Mouse (Mus musculus): ENCODE measurements around the gene Eno3. TPM values are rescaled to one million over a fixed set of nuclear protein-coding genes. Genes with fewer than 3 reads are reported as not detected.

Gene Eno3
- polyA plus RNA-seq (2015; fragmentation: Illumina TruSeq; extraction: RNeasy Lipid Tissue Mini Kit (QIAGEN cat#74804); ENCODE audit: insufficient read depth, low replicate concordance), result 22.1 TPM

DNA sequence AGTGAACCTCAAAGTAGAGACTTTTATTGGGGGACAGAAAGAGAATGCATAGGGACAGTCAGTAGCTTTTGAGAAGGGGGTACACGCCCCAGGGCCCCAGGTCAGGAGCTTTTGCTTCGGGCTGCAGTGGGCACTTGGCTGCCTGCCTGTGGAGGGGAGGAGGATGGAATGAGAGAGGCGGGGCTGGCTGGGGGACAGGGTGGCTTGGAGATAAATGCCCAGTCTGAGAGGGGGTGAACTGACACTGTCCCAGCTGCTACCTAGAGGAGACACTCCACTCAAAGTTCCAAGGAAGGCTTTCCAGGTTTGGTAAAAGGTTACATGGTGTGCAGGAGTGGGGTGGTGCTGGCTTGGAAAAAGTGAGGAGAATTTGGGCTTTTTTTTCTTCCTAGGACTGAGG lies at the start of gene Eno3:
Eno3 (plus strand) TSS at position 239 of the 400 bp plus-strand sequence.

DNA sequence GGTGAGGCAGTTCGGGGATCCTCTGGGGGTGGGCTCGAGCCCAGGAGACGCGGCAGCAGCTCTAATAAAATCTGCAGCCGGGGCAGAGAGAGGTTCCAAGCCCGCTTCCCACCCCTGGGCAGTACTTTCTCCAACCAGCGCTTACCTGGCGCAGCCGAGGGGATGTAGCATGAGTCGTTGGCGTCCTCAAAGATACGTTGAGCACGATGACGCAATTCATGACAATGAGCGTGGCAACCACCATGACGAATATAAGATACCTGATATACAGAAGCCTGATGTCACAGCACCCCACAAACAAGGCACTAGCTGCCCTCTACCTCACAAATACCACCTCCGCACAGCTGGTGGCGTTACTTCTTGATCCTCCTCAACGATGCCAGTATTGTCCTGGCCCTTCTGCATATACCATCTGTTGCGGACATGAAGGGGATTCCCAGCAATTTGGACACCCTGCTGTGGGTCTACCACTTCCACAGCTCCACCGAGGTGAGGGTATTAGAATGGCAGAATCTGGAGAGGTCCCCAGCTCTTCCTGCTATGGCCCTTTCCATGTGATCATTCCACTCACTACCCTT lies 41.4 kb upstream of the Eno3 start, which contains the start of gene 4930544D05Rik:
4930544D05Rik (plus strand) TSS at position 333 of the 578 bp plus-strand sequence.

DNA sequence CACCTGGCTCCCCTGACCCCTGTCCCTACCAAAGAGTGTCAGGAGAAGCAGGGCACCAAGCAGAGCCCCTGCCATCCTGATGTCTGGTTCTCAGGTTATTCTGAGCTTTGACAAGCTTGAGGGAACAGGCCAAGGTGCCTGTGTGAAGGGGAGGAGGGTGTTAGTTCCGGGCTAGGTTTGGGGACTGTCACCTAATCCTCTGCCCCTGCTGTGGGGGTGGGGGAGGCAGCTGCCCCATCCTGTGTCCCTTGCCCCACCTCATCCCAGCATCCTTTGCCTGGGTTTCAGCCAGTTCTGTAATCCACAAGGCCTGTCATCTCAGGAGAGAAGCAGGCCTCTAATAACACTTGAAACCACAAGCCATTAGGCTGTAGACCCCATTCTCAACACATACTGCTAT lies 37.9 kb upstream of the Eno3 start, which contains the start of gene Chrne:
Chrne (minus strand) TSS at position 116 of the 400 bp plus-strand sequence.

DNA sequence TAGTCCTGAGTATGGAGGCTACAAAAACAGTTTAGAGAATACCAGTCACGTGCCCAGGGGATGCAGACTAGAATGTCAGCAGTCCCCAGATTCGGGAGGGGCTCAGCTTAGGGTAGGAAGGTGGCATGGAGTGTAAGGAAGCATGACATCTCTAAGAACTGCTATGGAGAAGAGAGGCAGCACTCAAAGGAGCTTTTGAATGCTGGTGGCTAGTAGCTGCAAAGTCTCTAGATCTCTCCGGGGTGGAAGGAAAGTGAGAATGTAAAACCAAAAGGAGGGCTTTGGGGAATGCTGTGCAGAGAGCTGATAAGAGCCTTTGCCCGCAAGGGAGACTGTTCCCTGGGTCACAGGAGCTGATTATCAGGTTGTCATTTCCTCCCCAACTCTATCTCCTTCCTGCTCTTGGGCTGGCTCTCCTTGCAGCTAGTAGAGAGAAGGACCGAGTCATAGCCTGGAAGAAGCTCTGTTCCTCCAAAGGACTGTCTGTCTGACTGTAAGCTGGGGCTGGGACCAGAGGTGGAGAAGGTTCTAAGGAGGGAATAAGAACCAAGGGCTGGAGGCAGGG lies 18.2 kb upstream of the Eno3 start, which contains the start of gene Gp1ba:
Gp1ba (plus strand) TSS at position 409 of the 565 bp plus-strand sequence.

DNA sequence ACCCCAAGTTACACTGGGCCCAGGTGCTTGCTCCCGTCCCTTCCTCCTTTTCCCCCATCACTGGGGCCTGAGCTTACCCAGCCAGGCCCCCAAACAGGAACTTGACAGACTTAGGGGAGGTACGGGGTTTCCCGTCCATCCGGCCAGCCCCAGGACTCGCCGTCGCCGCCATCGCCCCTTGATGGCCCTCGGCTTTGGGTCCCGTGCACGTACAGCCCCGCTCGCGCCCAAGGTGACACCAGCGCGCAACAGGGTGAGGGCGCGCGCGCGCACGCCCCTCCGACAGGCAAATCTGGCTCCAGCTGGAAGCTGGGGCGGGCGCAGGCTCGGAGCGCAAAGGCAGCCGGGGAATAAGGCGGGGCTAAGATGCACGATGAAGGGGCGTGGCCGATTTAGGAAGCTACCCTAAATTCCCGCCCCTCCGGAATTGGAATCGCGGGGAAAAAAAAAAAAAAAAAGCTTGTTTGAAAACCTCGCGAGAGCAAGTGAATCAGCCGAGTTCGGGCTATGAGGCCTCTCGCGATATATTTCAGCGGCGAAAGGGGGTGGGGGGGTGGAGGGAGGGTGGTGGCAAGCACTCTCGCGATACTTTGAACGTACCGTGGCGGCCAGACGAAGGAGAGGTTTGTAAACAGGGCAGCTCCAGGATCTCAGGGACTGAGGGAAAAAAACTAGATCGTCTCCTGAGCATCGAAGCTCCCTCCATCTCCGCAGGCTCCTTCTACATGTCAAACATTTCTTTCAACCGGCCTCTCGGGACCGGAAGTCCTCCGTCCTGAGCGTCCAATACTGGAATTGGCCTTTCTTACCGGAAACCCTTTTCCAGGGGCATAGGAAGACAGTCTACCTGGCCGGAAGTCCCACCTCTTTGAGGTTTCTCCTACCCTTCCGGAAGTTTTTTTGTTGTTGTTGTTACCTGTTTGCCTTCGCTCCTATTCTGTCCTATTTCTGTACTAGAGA lies 10.0 kb upstream of the Eno3 start, which contains the start of the genes Rnf167 and Slc25a11:
Rnf167 (plus strand) TSS at position 545 of the 960 bp plus-strand sequence.
Slc25a11 (minus strand) TSS at position 789 of the 960 bp plus-strand sequence.

DNA sequence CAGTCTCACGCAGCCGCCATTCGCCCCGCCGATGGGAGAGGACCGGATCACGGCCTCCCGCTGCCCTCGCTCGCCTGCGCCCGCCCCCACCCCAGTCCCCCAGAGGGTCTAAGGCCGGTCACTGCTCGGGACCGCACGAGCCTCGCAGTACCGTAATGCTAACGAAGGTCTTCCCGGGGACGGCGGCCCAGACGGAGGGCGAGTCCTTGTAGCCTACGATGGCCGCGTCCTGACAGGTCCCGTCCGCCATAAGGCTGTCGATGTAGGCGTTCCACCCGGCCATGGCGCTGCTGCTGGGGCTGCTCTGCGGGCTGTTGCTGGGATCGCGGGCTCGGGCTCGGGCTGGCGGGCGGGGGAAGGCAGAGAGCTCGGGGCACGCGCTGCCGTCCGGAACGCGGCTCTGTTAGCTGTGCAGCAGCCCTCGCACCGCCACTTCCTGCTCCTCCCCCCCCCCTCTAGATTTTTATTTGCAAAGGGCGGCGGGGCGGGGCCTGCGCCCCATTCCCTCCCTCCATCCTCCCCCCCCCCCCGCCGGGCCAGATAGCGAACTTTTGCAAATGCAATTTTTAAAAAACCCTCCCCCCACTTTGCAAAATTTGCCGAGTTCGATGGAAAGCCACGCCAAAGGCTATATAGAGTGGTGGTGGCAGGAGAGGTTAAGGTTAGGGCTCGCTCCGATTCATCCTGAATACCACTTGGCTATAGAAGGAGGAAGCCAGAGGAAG lies 2.6 kb upstream of the Eno3 start, which contains the start of gene Pfn1:
Pfn1 (minus strand) TSS at position 447 of the 725 bp plus-strand sequence.

DNA sequence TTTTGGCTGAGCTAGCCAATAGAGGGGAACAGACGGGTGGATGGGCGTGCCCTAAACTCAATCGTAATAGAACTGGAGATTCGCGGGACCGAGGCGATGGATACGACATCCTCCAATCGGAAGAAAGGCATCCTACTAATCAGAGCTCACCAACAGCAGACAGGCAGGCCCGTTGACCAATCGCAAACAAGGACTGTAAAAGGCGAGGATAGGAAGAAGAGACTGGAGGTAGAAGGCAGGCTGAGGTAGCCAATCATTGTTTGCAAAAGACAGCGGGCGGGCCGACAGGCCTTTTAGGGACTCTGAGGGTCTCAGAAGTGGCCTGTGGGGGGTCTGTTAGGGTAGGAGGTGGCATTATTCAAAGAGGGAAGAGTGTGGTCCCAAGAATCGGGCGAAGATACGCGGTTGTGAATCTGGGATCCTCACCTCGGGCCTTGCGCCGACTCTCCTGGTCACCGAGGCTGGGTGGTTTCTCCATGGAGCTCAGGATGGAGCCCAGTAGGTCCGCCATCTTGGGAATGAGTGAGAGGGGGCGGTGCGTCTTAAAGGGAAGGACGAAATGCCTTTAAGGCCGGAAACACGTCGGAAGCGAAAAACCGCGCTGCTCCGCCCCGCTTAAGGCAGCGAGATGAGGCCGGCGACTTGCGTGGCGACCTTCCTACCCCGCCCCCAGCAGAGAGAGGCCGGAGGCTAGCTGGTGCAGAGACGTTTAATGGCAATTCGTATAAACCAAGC lies 11.9 kb downstream of the Eno3 start, which contains the start of gene Spag7:
Spag7 (minus strand) TSS at position 646 of the 735 bp plus-strand sequence.

DNA sequence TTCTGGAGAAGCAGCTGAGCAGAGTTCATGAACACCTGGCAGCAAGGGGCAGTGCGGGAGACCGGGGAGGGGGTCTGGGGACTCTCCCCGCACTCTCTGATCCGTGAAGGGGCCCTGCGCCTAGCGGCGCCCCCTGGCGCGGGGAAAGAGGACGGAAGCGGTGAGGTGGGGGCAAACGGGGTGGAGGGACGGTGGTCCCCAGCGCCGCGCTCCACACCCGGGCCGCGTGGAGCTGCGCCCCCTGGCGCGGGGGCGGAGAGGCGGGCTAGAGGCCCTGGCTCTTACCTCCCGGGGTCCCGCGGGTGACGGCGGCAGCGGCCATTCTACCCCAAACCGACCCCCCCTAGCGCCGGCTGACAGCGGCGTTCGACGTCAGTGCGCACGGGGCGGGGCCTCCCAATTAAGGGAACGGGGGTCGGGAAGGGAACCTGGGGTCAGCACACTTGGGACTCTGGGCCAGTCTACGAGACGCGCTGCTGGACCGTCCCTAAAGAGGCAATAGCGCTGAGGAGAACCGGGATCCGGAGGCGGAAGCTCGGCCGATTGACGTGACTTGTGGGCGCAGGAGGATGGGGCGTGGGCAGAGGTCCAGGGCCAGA lies 30.7 kb downstream of the Eno3 start, which contains the start of gene Camta2:
Camta2 (minus strand) TSS at position 505 of the 599 bp plus-strand sequence.

DNA sequence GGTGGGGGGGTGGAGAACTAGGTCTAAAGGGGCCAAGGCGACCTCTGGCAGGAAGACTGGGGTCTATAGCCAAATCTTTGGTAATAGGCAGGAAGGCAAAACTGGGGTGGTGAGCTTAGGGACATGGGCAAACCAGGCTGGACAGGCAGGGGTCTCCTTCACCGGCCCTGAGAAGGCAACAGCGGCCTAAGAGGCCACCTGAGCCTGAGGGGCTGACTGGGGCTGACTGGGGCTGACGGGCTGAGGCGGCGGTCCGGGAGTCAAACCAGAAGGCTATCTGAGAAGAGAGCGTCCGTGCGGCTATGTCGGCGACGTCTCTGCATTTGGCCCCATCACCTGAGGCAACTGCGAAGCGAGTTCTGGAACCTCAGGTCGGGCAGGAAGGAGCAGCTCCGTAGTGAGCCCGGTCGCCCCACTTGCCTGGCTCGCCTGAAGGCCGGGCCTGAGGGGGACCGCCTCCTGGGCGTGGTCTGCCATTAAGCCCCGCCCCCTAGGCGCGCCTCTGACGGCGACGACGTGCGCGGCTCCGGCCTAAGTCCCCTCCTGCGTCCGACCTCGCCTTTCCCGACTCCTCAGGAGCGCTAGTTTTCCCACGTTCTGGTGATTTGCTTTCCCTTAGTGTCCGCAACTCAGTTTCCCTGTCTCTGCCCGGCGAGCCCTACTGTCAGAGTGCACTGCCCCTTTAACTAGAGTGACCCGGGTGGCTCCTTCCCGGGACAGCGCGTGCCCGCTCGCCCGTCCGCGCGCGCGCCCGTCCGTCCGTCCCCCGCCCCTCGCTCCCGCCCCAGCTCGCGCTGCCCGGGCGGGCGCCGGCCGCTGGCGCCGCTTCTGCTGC lies 42.9 kb downstream of the Eno3 start, which contains the start of the genes Inca1 and Kif1c:
Inca1 (minus strand) TSS at position 434 of the 835 bp plus-strand sequence.
Kif1c (plus strand) TSS at position 827 of the 835 bp plus-strand sequence.

Other genes starting within 250 kb of the Eno3 start
- gene Pelp1, start 247.2 kb upstream of the Eno3 start, polyA plus RNA-seq (2015; fragmentation: Illumina TruSeq; extraction: RNeasy Lipid Tissue Mini Kit (QIAGEN cat#74804); ENCODE audit: insufficient read depth, low replicate concordance), result 11.0 TPM
- 94.8 TPM for gene Arrb2, start 224.6 kb upstream of the Eno3 start, polyA plus RNA-seq (2015; fragmentation: Illumina TruSeq; extraction: RNeasy Lipid Tissue Mini Kit (QIAGEN cat#74804); ENCODE audit: insufficient read depth, low replicate concordance)
- 40.8 TPM for gene Med11, start 205.3 kb upstream of the Eno3 start, polyA plus RNA-seq (2015; fragmentation: Illumina TruSeq; extraction: RNeasy Lipid Tissue Mini Kit (QIAGEN cat#74804); ENCODE audit: insufficient read depth, low replicate concordance)
- 4.9 TPM for gene Zmynd15, start 197.8 kb upstream of the Eno3 start, polyA plus RNA-seq (2015; fragmentation: Illumina TruSeq; extraction: RNeasy Lipid Tissue Mini Kit (QIAGEN cat#74804); ENCODE audit: insufficient read depth, low replicate concordance)
- 36.3 TPM for gene Cxcl16, start 197.2 kb upstream of the Eno3 start, polyA plus RNA-seq (2015; fragmentation: Illumina TruSeq; extraction: RNeasy Lipid Tissue Mini Kit (QIAGEN cat#74804); ENCODE audit: insufficient read depth, low replicate concordance)
- gene Tm4sf5, start 152.0 kb upstream of the Eno3 start, polyA plus RNA-seq (2015; fragmentation: Illumina TruSeq; extraction: RNeasy Lipid Tissue Mini Kit (QIAGEN cat#74804); ENCODE audit: insufficient read depth, low replicate concordance), result 2.2 TPM
- gene Vmo1, start 142.6 kb upstream of the Eno3 start, polyA plus RNA-seq (2015; fragmentation: Illumina TruSeq; extraction: RNeasy Lipid Tissue Mini Kit (QIAGEN cat#74804); ENCODE audit: insufficient read depth, low replicate concordance), result not detected
- gene Gltpd2, start 138.0 kb upstream of the Eno3 start, polyA plus RNA-seq (2015; fragmentation: Illumina TruSeq; extraction: RNeasy Lipid Tissue Mini Kit (QIAGEN cat#74804); ENCODE audit: insufficient read depth, low replicate concordance), result not detected
- gene Psmb6, start 131.8 kb upstream of the Eno3 start, polyA plus RNA-seq (2015; fragmentation: Illumina TruSeq; extraction: RNeasy Lipid Tissue Mini Kit (QIAGEN cat#74804); ENCODE audit: insufficient read depth, low replicate concordance), result 92.2 TPM
- gene Gm40193, start 124.3 kb upstream of the Eno3 start, polyA plus RNA-seq (2015; fragmentation: Illumina TruSeq; extraction: RNeasy Lipid Tissue Mini Kit (QIAGEN cat#74804); ENCODE audit: insufficient read depth, low replicate concordance), result not detected
- 8.9 TPM for gene Pld2, start 117.1 kb upstream of the Eno3 start, polyA plus RNA-seq (2015; fragmentation: Illumina TruSeq; extraction: RNeasy Lipid Tissue Mini Kit (QIAGEN cat#74804); ENCODE audit: insufficient read depth, low replicate concordance)
- 52.0 TPM for gene Mink1, start 94.3 kb upstream of the Eno3 start, polyA plus RNA-seq (2015; fragmentation: Illumina TruSeq; extraction: RNeasy Lipid Tissue Mini Kit (QIAGEN cat#74804); ENCODE audit: insufficient read depth, low replicate concordance)
- not detected for gene 4930544D05Rik, start 41.4 kb upstream of the Eno3 start, polyA plus RNA-seq (2015; fragmentation: Illumina TruSeq; extraction: RNeasy Lipid Tissue Mini Kit (QIAGEN cat#74804); ENCODE audit: insufficient read depth, low replicate concordance)
- 0.47 TPM for gene Chrne, start 38.0 kb upstream of the Eno3 start, polyA plus RNA-seq (2015; fragmentation: Illumina TruSeq; extraction: RNeasy Lipid Tissue Mini Kit (QIAGEN cat#74804); ENCODE audit: insufficient read depth, low replicate concordance)
- 3.7 TPM for gene Gp1ba, start 18.1 kb upstream of the Eno3 start, polyA plus RNA-seq (2015; fragmentation: Illumina TruSeq; extraction: RNeasy Lipid Tissue Mini Kit (QIAGEN cat#74804); ENCODE audit: insufficient read depth, low replicate concordance)
- 203 TPM for gene Rnf167, start 10.0 kb upstream of the Eno3 start, polyA plus RNA-seq (2015; fragmentation: Illumina TruSeq; extraction: RNeasy Lipid Tissue Mini Kit (QIAGEN cat#74804); ENCODE audit: insufficient read depth, low replicate concordance)
- 93.8 TPM for gene Slc25a11, start 9.7 kb upstream of the Eno3 start, polyA plus RNA-seq (2015; fragmentation: Illumina TruSeq; extraction: RNeasy Lipid Tissue Mini Kit (QIAGEN cat#74804); ENCODE audit: insufficient read depth, low replicate concordance)
- 1,849 TPM for gene Pfn1, start 2.6 kb upstream of the Eno3 start, polyA plus RNA-seq (2015; fragmentation: Illumina TruSeq; extraction: RNeasy Lipid Tissue Mini Kit (QIAGEN cat#74804); ENCODE audit: insufficient read depth, low replicate concordance)
- gene Spag7, start 12.2 kb downstream of the Eno3 start, polyA plus RNA-seq (2015; fragmentation: Illumina TruSeq; extraction: RNeasy Lipid Tissue Mini Kit (QIAGEN cat#74804); ENCODE audit: insufficient read depth, low replicate concordance), result 38.6 TPM
- gene Camta2, start 30.9 kb downstream of the Eno3 start, polyA plus RNA-seq (2015; fragmentation: Illumina TruSeq; extraction: RNeasy Lipid Tissue Mini Kit (QIAGEN cat#74804); ENCODE audit: insufficient read depth, low replicate concordance), result 19.7 TPM
- gene Inca1, start 43.0 kb downstream of the Eno3 start, polyA plus RNA-seq (2015; fragmentation: Illumina TruSeq; extraction: RNeasy Lipid Tissue Mini Kit (QIAGEN cat#74804); ENCODE audit: insufficient read depth, low replicate concordance), result 1.0 TPM
- gene Kif1c, start 43.3 kb downstream of the Eno3 start, polyA plus RNA-seq (2015; fragmentation: Illumina TruSeq; extraction: RNeasy Lipid Tissue Mini Kit (QIAGEN cat#74804); ENCODE audit: insufficient read depth, low replicate concordance), result 17.2 TPM
- 9.9 TPM for gene Zfp3, start 107.0 kb downstream of the Eno3 start, polyA plus RNA-seq (2015; fragmentation: Illumina TruSeq; extraction: RNeasy Lipid Tissue Mini Kit (QIAGEN cat#74804); ENCODE audit: insufficient read depth, low replicate concordance)
- gene Scimp, start 155.4 kb downstream of the Eno3 start, polyA plus RNA-seq (2015; fragmentation: Illumina TruSeq; extraction: RNeasy Lipid Tissue Mini Kit (QIAGEN cat#74804); ENCODE audit: insufficient read depth, low replicate concordance), result 33.4 TPM
- 51.8 TPM for gene Rabep1, start 187.6 kb downstream of the Eno3 start, polyA plus RNA-seq (2015; fragmentation: Illumina TruSeq; extraction: RNeasy Lipid Tissue Mini Kit (QIAGEN cat#74804); ENCODE audit: insufficient read depth, low replicate concordance)